Comparison of ENCODE assay signal across 19 mouse cellular contexts in the genomic region with DNA sequence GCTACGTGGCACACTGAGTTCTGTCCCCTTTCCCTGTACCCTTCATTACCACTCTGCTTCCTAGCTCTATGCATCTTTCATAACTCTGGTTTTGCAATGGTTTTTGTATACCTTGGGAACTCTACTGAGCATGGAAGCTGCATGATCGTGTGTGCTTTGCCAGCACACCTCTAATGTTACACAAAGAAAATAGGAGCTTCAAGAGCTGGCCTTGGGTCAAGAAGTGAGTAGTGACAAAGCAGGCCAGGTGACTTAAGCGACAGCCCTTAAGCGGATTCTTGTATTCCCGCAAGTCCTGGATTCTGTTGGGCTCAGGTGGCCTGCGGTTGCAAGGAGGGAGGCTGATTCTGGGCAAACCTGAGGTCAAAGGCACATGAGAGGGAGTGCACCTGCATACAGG. TPM values are rescaled to one million over a fixed set of nuclear protein-coding genes. Genes with fewer than 3 reads are reported as not detected.
"Had no signal": no experiment of that assay in that cellular context is flagged by ENCODE, and none has a peak within 500 bp of the region (broad histone marks: within the 10 kb centered on the region; RNA-seq: fewer than 3 reads in every experiment).

No protein-coding gene starts in this region.

- H3K9me3 ChIP-seq: liver, embryonic 13.5 days; liver, embryonic 15.5 days; midbrain, embryonic 13.5 days; midbrain, embryonic 15.5 days; neural tube, embryonic 12.5 days; stomach, embryonic 15.5 days had no signal

- DNase-seq: liver, embryonic 13.5 days; liver, postnatal 0 days; lung, embryonic 14.5 days; right cerebral cortex, postnatal 14 days; thymus, adult 2 months; thymus, postnatal 25 days; thymus, postnatal 4 days had no signal

- H3K9ac ChIP-seq: liver, embryonic 13.5 days; liver, embryonic 15.5 days; liver, postnatal 0 days; lung, embryonic 14.5 days; midbrain, embryonic 13.5 days; midbrain, embryonic 15.5 days; neural tube, embryonic 12.5 days; stomach, embryonic 15.5 days had no signal

- H3K4me2 ChIP-seq: liver, embryonic 13.5 days; liver, embryonic 15.5 days; lung, embryonic 14.5 days; midbrain, embryonic 11.5 days; midbrain, embryonic 13.5 days; midbrain, embryonic 15.5 days; neural tube, embryonic 12.5 days; stomach, embryonic 15.5 days had no signal

- H3K4me3 ChIP-seq: liver, embryonic 13.5 days; liver, embryonic 15.5 days; megakaryocyte, embryonic 14.5 days; midbrain, embryonic 13.5 days; midbrain, embryonic 15.5 days; neural tube, embryonic 12.5 days; stomach, embryonic 15.5 days had no signal

- ATAC-seq: liver, postnatal 0 days; midbrain, embryonic 13.5 days; midbrain, embryonic 15.5 days had no signal

- H3K27ac ChIP-seq: liver, embryonic 13.5 days; liver, embryonic 15.5 days; macrophage; midbrain, embryonic 13.5 days; midbrain, embryonic 15.5 days; neural tube, embryonic 12.5 days; stomach, embryonic 15.5 days; stomach, postnatal 0 days had no signal

- H3K4me1 ChIP-seq: liver, embryonic 13.5 days; liver, embryonic 15.5 days had no signal

- H3K36me3 ChIP-seq: liver, embryonic 13.5 days; liver, embryonic 15.5 days; midbrain, embryonic 13.5 days; midbrain, embryonic 15.5 days; neural tube, embryonic 12.5 days; stomach, embryonic 15.5 days had no signal

RNA-seq across cellular contexts. Expression of gene Ntsr2, which starts 4.9 kb away (rescaled TPM):
- total RNA-seq: megakaryocyte progenitor cell, adult 5-6 weeks; monocyte, adult 5-6 weeks; neutrophil, adult 5-6 weeks had no signal
- polyA plus RNA-seq: liver, embryonic 13.5 days; liver, embryonic 15.5 days; liver, postnatal 0 days; lung, embryonic 14.5 days; macrophage; midbrain, embryonic 11.5 days; stomach, postnatal 0 days had no signal
